Mouse (Mus musculus): ENCODE data around the gene Cul4a. TPM values are rescaled to one million over a fixed set of nuclear protein-coding genes. Genes with fewer than 3 reads are reported as not detected.
"Not testable (repeated sequence)": the region's sequence is repeated elsewhere in the genome, so short reads cannot be mapped to it uniquely, and the experiment has no call there.

Gene Cul4a
- 49.9 and 76.6 TPM in 2 replicates for polyA plus RNA-seq (2014; fragmentation: Nextera tagmentation; extraction: Ambion mirVana)

DNA sequence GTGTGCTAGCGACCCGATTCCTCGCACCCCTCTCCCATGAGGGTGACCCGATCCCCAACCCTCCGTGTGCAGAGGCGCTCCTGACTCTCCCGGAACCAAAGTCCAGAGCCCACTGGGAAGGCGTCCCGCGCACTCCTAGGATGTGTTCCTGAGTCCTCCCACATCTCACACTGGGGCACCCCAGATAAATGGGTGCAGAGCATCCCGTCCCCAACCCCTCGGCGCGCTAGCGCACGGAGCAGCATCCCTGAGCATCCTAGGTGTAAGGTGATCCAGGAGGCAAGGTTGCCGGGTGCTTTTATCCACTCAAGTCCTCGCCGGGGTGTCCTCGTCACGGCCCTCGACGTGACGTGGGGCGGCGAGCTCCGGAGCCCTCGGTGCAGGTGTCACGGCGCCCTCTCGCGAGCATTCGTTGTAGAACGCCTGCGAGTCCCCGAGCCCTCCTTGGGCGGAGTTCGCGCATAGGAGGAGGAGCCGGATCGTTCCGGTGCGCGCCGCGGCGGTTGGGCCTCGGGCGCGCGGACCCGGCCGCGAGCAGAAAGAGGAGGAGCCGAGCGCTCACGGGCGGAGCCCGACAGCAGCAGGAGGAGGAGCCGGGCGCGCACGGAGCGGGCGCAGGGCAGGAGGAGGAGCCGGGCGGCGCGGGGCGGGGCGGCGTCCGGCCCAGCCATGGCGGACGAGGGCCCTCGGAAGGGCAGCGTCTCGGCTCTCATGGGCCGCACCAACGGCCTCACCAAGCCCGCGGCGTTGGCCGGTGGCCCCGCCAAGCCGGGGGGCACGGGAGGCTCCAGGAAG is at the start of gene Cul4a, which contains the start of gene Pcid2:
TSS of gene Cul4a (plus strand) at position 535 of the 795 bp plus-strand sequence.
TSS of gene Pcid2 (minus strand) at position 373 of the 795 bp plus-strand sequence.
- Histone ChIP-seq H3K27me3 (ENCODE audit: control insufficient read depth, insufficient read depth, low read length) (no peaks in the 10 kb centered on the region), H3K27ac (replicated peaks; ENCODE audit: low read depth, low read length) (peak within 1 kb of the TSS; percentile 95), H3K36me3 (ENCODE audit: control insufficient read depth, insufficient read depth, low read length) (peaks cover 4% of the 10 kb centered on the region; the same call in 1 of the 2 replicates), H3K4me3 (replicated peaks; ENCODE audit: low read depth, low read length) (peak within 1 kb of the TSS; percentile 96), H3K9ac (replicated peaks; ENCODE audit: low read length) (peak within 1 kb of the TSS; percentile 89), H3K4me2 (ENCODE audit: low read length) (peak within 1 kb of the TSS; percentile 98), H3K9me3 (ENCODE audit: control insufficient read depth, low read length) (no peaks in the 10 kb centered on the region), H3K4me1 (ENCODE audit: control insufficient read depth, insufficient read depth, low read length) (peaks cover 17% of the 10 kb centered on the region)
- peak; percentile 95 for ATAC-seq (ENCODE audit: low FRiP score, low TSS enrichment)
- under 1% methylated on average over 71 of the region's 87 CpGs for WGBS
- DNase-seq: peak; percentile 99

- no peak for ATAC-seq (ENCODE audit: low FRiP score, low TSS enrichment)
These were observed 48.1 kb upstream of the Cul4a start for GRCm38 (mm10) chr8:13057351-13057750.

GRCm38 (mm10) chr8:13060441-13061150 is 44.8 kb upstream of the Cul4a start, which contains the start of gene Proz:
Gene Proz, plus strand, starts transcription at chr8:13060914.
- Histone ChIP-seq H3K4me2 (ENCODE audit: low read length) (no peak within 1 kb of the TSS), H3K9me3 (ENCODE audit: control insufficient read depth, low read length) (no peaks in the 10 kb centered on the region), H3K27ac (replicated peaks; ENCODE audit: low read depth, low read length) (no peak within 1 kb of the TSS), H3K4me3 (replicated peaks; ENCODE audit: low read depth, low read length) (no peak within 1 kb of the TSS), H3K36me3 (ENCODE audit: control insufficient read depth, insufficient read depth, low read length) (no peaks in the 10 kb centered on the region), H3K4me1 (ENCODE audit: control insufficient read depth, insufficient read depth, low read length) (no peaks in the 10 kb centered on the region), H3K9ac (replicated peaks; ENCODE audit: low read length) (no peak within 1 kb of the TSS), H3K27me3 (ENCODE audit: control insufficient read depth, insufficient read depth, low read length) (no peaks in the 10 kb centered on the region)
- no peak for DNase-seq
- WGBS: 82% methylated on average over 17 of the region's 17 CpGs
- no peak for ATAC-seq (ENCODE audit: low FRiP score, low TSS enrichment)

More at GRCm38 (mm10) chr8:13057351-13057750, 48.1 kb upstream of the Cul4a start:
- Histone ChIP-seq H3K4me2 (ENCODE audit: low read length) (no peak overlapping the region), H3K9me3 (ENCODE audit: control insufficient read depth, low read length) (no peaks in the 10 kb centered on the region), H3K9ac (replicated peaks; ENCODE audit: low read length) (no peak overlapping the region), H3K4me3 (replicated peaks; ENCODE audit: low read depth, low read length) (no peak overlapping the region), H3K36me3 (ENCODE audit: control insufficient read depth, insufficient read depth, low read length) (no peaks in the 10 kb centered on the region), H3K27me3 (ENCODE audit: control insufficient read depth, insufficient read depth, low read length) (no peaks in the 10 kb centered on the region), H3K27ac (replicated peaks; ENCODE audit: low read depth, low read length) (no peak overlapping the region), H3K4me1 (ENCODE audit: control insufficient read depth, insufficient read depth, low read length) (no peaks in the 10 kb centered on the region)
- WGBS: 89% methylated on average over 4 of the region's 4 CpGs
- DNase-seq: no peak

DNA sequence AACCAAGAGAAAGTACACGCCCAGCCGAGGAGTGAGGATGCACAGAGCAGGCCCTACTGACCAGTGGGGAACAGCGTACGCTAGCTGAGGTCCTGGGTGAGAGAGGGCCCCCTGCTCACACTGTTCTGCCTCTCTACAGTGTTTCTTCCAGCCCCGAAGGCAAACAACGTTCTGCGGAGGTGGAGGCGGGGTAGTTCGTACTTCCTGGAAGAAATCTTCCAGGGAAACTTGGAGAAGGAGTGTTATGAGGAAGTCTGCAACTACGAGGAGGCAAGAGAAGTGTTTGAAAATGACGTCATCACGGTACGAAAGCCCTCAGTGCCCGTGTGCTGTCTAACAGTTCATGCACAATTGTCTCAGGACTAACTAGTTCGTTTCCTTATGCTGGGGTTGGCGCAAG is 42.3 kb upstream of the Cul4a start:
- ATAC-seq (ENCODE audit: low FRiP score, low TSS enrichment) (no peak), DNase-seq (no peak)
- no peak overlapping the region for H3K9ac ChIP-seq (replicated peaks; ENCODE audit: low read length)
- H3K27ac ChIP-seq (replicated peaks; ENCODE audit: low read depth, low read length): no peak overlapping the region
- no peaks in the 10 kb centered on the region for H3K9me3 ChIP-seq (ENCODE audit: control insufficient read depth, low read length)
- no peaks in the 10 kb centered on the region for H3K36me3 ChIP-seq (ENCODE audit: control insufficient read depth, insufficient read depth, low read length)
- no peaks in the 10 kb centered on the region for H3K27me3 ChIP-seq (ENCODE audit: control insufficient read depth, insufficient read depth, low read length)
- no peak overlapping the region for H3K4me3 ChIP-seq (replicated peaks; ENCODE audit: low read depth, low read length)
- H3K4me1 ChIP-seq (ENCODE audit: control insufficient read depth, insufficient read depth, low read length): no peaks in the 10 kb centered on the region
- H3K4me2 ChIP-seq (ENCODE audit: low read length): no peak overlapping the region
- 85% methylated on average over 16 of the region's 16 CpGs for WGBS

DNA sequence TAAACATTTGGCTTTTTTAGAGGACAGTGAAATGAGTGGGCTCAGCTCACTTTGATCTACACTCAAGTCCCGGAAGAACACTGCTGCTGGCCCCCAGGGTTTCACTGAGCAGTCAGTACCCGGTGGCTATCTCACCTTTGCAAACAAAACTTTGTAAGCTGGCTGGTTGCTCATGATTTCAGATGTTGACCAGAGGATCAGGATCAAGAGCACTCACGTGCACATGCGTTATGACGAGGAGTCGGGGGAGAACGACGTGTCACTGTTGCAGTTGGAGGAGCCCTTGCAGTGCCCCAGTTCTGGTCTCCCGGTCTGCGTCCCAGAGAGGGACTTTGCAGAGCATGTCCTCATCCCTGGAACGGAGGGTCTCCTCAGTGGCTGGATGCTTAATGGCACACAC is 32.2 kb upstream of the Cul4a start:
- no peak overlapping the region for H3K4me2 ChIP-seq (ENCODE audit: low read length)
- no peak overlapping the region for H3K9ac ChIP-seq (replicated peaks; ENCODE audit: low read length)
- DNase-seq (no peak), ATAC-seq (ENCODE audit: low FRiP score, low TSS enrichment) (no peak)
- WGBS: 94% methylated on average over 11 of the region's 11 CpGs
- no peak overlapping the region for H3K27ac ChIP-seq (replicated peaks; ENCODE audit: low read depth, low read length)
- no peak overlapping the region for H3K4me3 ChIP-seq (replicated peaks; ENCODE audit: low read depth, low read length)
- no peaks in the 10 kb centered on the region for H3K4me1 ChIP-seq (ENCODE audit: control insufficient read depth, insufficient read depth, low read length)
- H3K9me3 ChIP-seq (ENCODE audit: control insufficient read depth, low read length): no peaks in the 10 kb centered on the region
- H3K36me3 ChIP-seq (ENCODE audit: control insufficient read depth, insufficient read depth, low read length): peaks cover 58% of the 10 kb centered on the region
- no peaks in the 10 kb centered on the region for H3K27me3 ChIP-seq (ENCODE audit: control insufficient read depth, insufficient read depth, low read length)

DNA sequence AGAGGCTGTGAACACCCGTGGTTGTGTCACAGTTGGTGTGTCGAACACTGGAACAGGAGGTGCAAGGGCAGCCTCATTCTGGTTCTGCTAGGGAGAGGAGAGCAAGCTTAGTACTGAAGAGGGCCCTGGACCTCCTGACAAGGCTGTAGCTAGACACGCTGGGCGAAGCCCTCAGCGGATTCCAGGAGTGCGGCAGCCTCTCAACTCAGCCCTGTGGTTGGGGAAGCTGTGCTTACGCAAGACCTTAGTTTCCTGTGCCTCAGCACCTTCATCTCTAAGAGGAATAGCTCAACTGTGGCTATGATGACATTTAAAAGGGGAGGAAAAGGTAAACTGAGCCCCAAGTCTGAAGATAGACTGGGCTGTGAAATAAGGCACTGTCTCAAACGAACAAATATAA is 30.4 kb upstream of the Cul4a start:
- Histone ChIP-seq H3K4me2 (ENCODE audit: low read length) (no peak overlapping the region), H3K27ac (replicated peaks; ENCODE audit: low read depth, low read length) (no peak overlapping the region), H3K9me3 (ENCODE audit: control insufficient read depth, low read length) (no peaks in the 10 kb centered on the region), H3K27me3 (ENCODE audit: control insufficient read depth, insufficient read depth, low read length) (no peaks in the 10 kb centered on the region), H3K4me1 (ENCODE audit: control insufficient read depth, insufficient read depth, low read length) (no peaks in the 10 kb centered on the region), H3K36me3 (ENCODE audit: control insufficient read depth, insufficient read depth, low read length) (peaks cover 76% of the 10 kb centered on the region), H3K4me3 (replicated peaks; ENCODE audit: low read depth, low read length) (no peak overlapping the region), H3K9ac (replicated peaks; ENCODE audit: low read length) (no peak overlapping the region)
- ATAC-seq (ENCODE audit: low FRiP score, low TSS enrichment): no peak
- DNase-seq: no peak
- 95% methylated on average over 8 of the region's 8 CpGs for WGBS

DNA sequence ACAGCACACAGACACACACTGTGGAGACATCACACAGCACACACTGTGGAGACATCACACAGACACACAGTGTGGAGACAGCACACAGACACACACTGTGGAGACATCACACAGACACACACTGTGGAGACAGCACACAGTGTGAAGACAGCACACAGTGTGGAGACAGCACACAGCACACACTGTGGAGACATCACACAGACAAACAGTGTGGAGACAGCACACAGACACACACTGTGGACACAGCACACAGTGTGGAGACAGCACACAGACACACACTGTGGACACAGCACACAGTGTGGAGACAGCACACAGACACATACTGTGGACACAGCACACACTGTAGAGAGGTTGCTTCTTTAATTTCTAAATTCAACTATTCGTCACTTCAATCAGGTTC is 29.8 kb upstream of the Cul4a start:
- not testable (repeated sequence) for DNase-seq; H3K27ac ChIP-seq (replicated peaks; ENCODE audit: low read depth, low read length); H3K27me3 ChIP-seq (ENCODE audit: control insufficient read depth, insufficient read depth, low read length); H3K4me2 ChIP-seq (ENCODE audit: low read length); H3K4me3 ChIP-seq (replicated peaks; ENCODE audit: low read depth, low read length); H3K4me1 ChIP-seq (ENCODE audit: control insufficient read depth, insufficient read depth, low read length); ATAC-seq (ENCODE audit: low FRiP score, low TSS enrichment); H3K9ac ChIP-seq (replicated peaks; ENCODE audit: low read length); H3K9me3 ChIP-seq (ENCODE audit: control insufficient read depth, low read length)
- 92% methylated on average over 1 of the region's 1 CpGs for WGBS
- peaks cover 81% of the 10 kb centered on the region for H3K36me3 ChIP-seq (ENCODE audit: control insufficient read depth, insufficient read depth, low read length)

GRCm38 (mm10) chr8:13077542-13077941 is 27.9 kb upstream of the Cul4a start:
- ATAC-seq (ENCODE audit: low FRiP score, low TSS enrichment) (no peak), DNase-seq (no peak)
- Histone ChIP-seq H3K9ac (replicated peaks; ENCODE audit: low read length) (no peak overlapping the region), H3K4me2 (ENCODE audit: low read length) (no peak overlapping the region), H3K27me3 (ENCODE audit: control insufficient read depth, insufficient read depth, low read length) (no peaks in the 10 kb centered on the region), H3K4me3 (replicated peaks; ENCODE audit: low read depth, low read length) (no peak overlapping the region), H3K27ac (replicated peaks; ENCODE audit: low read depth, low read length) (no peak overlapping the region), H3K9me3 (ENCODE audit: control insufficient read depth, low read length) (no peaks in the 10 kb centered on the region), H3K36me3 (ENCODE audit: control insufficient read depth, insufficient read depth, low read length) (peaks cover 99% of the 10 kb centered on the region), H3K4me1 (ENCODE audit: control insufficient read depth, insufficient read depth, low read length) (no peaks in the 10 kb centered on the region)
- WGBS: 88% methylated on average over 7 of the region's 7 CpGs

Data from midbrain, embryonic 14.5 days (tissue).